Mouse (Mus musculus): Measurements from ENCODE around the gene Inpp5a. TPM values are rescaled to one million over a fixed set of nuclear protein-coding genes. Genes with fewer than 3 reads are reported as not detected.

The Inpp5a gene
- total RNA-seq, 1 experiment = 11.5 TPM

DNA sequence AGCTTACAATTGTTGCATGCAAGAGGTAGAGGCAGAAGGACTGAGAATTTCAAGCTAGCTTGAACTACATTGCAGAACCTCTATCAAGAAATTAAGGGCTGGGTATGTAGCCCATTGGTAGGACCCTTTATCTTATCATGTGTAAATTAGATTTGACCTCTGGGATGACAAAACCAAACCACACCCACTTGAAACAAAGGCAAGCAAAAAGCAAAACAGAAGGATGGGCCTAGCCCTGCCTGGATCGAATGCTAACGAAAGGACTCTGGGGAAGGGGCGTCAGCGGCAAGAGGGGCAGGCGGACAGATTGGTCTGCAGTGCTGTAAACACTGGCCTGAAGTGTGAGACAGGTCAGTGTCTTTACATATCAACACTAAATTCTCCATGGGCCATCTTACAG lies 202.4 kb downstream of the Inpp5a start:
- no peak for TF ChIP-seq ZC3H11A (IDR thresholded peaks at IDR 0.05; ENCODE audit: borderline replicate concordance, low read depth, low read length)
- no peak for TF ChIP-seq HCFC1 (IDR thresholded peaks at IDR 0.05; ENCODE audit: borderline replicate concordance, insufficient read depth, low read length)
- TF ChIP-seq MAFK (IDR thresholded peaks at IDR 0.05; ENCODE audit: insufficient read depth, low read depth, low read length) = no peak
- TF ChIP-seq CHD2 (IDR thresholded peaks at IDR 0.05; ENCODE audit: low read depth, low read length) = no peak
- TF ChIP-seq ZNF384 (IDR thresholded peaks at IDR 0.05; ENCODE audit: low read depth, low read length) = no peak
- in situ Hi-C loops (cut with MboI; ENCODE audit: low sequenced_read_pairs in 2 of 2, unreplicated experiment in 2 of 2) = no loop called here
- Histone ChIP-seq H3K9ac (ENCODE audit: insufficient read depth, low read depth, low read length, poor library complexity, severe bottlenecking) (no peak overlapping the region), H3K36me3 (ENCODE audit: control insufficient read depth, insufficient read depth, low read length, poor library complexity, severe bottlenecking) (no peaks in the 10 kb centered on the region), H3K4me1 (ENCODE audit: control insufficient read depth in 2 of 2, insufficient read depth in 2 of 2, low read length in 2 of 2, poor library complexity in 1 of 2) (peaks cover 7 to 16% of the 10 kb centered on the region in 2 experiments; a peak in 3 of 4 replicates), H3K4me3 (ENCODE audit: insufficient read depth in 1 of 2, low read depth in 1 of 2, low read length in 2 of 2, poor library complexity in 1 of 2, severe bottlenecking in 1 of 2) (no peak overlapping the region), H3K9me3 (ENCODE audit: control insufficient read depth, insufficient read depth, low read depth, low read length) (no peaks in the 10 kb centered on the region), H3K27ac (ENCODE audit: insufficient read depth, low read depth, low read length, poor library complexity, severe bottlenecking) (no peak overlapping the region)
- DNase-seq (ENCODE audit: low read depth, low spot score) = no peak

DNA sequence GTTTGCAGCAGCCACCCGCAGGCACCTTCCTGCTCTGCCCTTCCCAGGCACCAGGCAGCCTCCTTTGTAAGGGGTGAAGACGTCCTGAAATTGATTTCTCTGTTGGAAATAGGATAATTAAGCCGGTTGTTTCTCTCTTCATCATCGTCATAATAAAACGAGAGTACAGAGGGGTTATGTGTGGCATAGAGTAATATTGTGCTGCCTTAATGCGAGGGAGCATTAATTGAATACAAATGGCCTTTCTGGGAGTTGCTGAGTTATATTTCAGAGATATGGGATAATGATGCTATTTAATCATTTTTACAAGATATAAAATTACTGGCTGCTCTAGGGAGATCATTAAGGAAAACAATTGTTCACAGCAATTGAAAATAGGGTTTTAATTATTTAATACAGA lies 206.4 kb downstream of the Inpp5a start:
- DNase-seq (ENCODE audit: low read depth, low spot score) = no peak
- in situ Hi-C loops (cut with MboI; ENCODE audit: low sequenced_read_pairs in 2 of 2, unreplicated experiment in 2 of 2) = no loop called here
- Histone ChIP-seq H3K9ac (ENCODE audit: insufficient read depth, low read depth, low read length, poor library complexity, severe bottlenecking) (no peak overlapping the region), H3K36me3 (ENCODE audit: control insufficient read depth, insufficient read depth, low read length, poor library complexity, severe bottlenecking) (no peaks in the 10 kb centered on the region), H3K9me3 (ENCODE audit: control insufficient read depth, insufficient read depth, low read depth, low read length) (no peaks in the 10 kb centered on the region), H3K4me1 (ENCODE audit: control insufficient read depth in 2 of 2, insufficient read depth in 2 of 2, low read length in 2 of 2, poor library complexity in 1 of 2) (peaks cover 7 to 20% of the 10 kb centered on the region in 2 experiments; a peak in 3 of 4 replicates), H3K4me3 (ENCODE audit: insufficient read depth in 1 of 2, low read depth in 1 of 2, low read length in 2 of 2, poor library complexity in 1 of 2, severe bottlenecking in 1 of 2) (no peak overlapping the region), H3K27ac (ENCODE audit: insufficient read depth, low read depth, low read length, poor library complexity, severe bottlenecking) (no peak overlapping the region)
- TF ChIP-seq MAFK (IDR thresholded peaks at IDR 0.05; ENCODE audit: insufficient read depth, low read depth, low read length) = no peak
- TF ChIP-seq ZC3H11A (IDR thresholded peaks at IDR 0.05; ENCODE audit: borderline replicate concordance, low read depth, low read length) = no peak
- no peak for TF ChIP-seq ZNF384 (IDR thresholded peaks at IDR 0.05; ENCODE audit: low read depth, low read length)
- no peak for TF ChIP-seq CHD2 (IDR thresholded peaks at IDR 0.05; ENCODE audit: low read depth, low read length)
- no peak for TF ChIP-seq HCFC1 (IDR thresholded peaks at IDR 0.05; ENCODE audit: borderline replicate concordance, insufficient read depth, low read length)

DNA sequence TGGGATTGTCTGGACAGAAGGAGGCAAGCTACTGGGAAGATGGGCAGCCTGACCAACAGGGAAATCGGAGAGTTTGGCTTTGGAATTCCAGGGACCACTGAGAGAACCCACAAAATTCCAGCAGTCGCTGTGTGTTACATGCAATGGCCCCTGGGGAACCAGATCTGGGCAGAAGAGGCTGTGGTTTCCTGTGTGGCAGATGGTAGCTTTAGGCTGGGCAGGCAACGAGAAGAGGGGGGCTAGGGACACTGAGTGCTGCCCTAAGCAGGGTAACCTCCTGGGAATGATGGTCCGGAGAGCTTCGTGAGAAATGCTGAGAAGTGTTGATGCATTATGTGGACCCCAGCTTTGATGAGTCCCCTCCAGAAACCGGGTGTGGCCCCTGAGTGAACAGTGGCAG lies 207.0 kb downstream of the Inpp5a start:
- Histone ChIP-seq H3K9me3 (ENCODE audit: control insufficient read depth, insufficient read depth, low read depth, low read length) (no peaks in the 10 kb centered on the region), H3K4me3 (ENCODE audit: insufficient read depth in 1 of 2, low read depth in 1 of 2, low read length in 2 of 2, poor library complexity in 1 of 2, severe bottlenecking in 1 of 2) (no peak overlapping the region), H3K9ac (ENCODE audit: insufficient read depth, low read depth, low read length, poor library complexity, severe bottlenecking) (no peak overlapping the region), H3K27ac (ENCODE audit: insufficient read depth, low read depth, low read length, poor library complexity, severe bottlenecking) (no peak overlapping the region), H3K4me1 (ENCODE audit: control insufficient read depth in 2 of 2, insufficient read depth in 2 of 2, low read length in 2 of 2, poor library complexity in 1 of 2) (peaks cover 7 to 16% of the 10 kb centered on the region in 2 experiments; a peak in 3 of 4 replicates), H3K36me3 (ENCODE audit: control insufficient read depth, insufficient read depth, low read length, poor library complexity, severe bottlenecking) (no peaks in the 10 kb centered on the region)
- no peak for DNase-seq (ENCODE audit: low read depth, low spot score)
- TF ChIP-seq ZNF384 (IDR thresholded peaks at IDR 0.05; ENCODE audit: low read depth, low read length) (no peak), ZC3H11A (IDR thresholded peaks at IDR 0.05; ENCODE audit: borderline replicate concordance, low read depth, low read length) (no peak)
- in situ Hi-C loops (cut with MboI; ENCODE audit: low sequenced_read_pairs in 2 of 2, unreplicated experiment in 2 of 2) = no loop called here

DNA sequence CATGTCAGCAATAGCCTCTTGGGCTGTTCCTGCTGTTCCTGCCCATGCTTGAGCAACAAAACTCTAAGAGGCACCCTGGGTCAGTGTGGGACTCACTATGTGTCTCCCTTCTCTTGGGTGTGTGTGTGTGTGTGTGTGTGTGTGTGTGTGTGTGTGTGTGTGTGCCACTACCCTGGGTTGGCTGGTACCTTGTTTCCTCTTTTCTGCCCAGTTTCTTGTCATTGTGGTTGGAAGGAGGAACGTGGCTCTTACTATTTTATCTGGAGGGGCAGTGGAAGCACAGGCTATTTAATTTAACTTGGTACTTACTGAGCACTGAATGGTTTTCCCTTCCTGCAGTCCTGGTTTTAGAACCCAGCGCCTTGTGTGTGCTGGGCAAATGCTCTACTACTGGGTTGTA lies 221.4 kb downstream of the Inpp5a start:
- in situ Hi-C loops (cut with MboI; ENCODE audit: low sequenced_read_pairs in 2 of 2, unreplicated experiment in 2 of 2) = no loop called here
- Histone ChIP-seq H3K9ac (ENCODE audit: insufficient read depth, low read depth, low read length, poor library complexity, severe bottlenecking) (no peak overlapping the region), H3K9me3 (ENCODE audit: control insufficient read depth, insufficient read depth, low read depth, low read length) (no peaks in the 10 kb centered on the region), H3K36me3 (ENCODE audit: control insufficient read depth, insufficient read depth, low read length, poor library complexity, severe bottlenecking) (no peaks in the 10 kb centered on the region), H3K4me1 (ENCODE audit: control insufficient read depth in 2 of 2, insufficient read depth in 2 of 2, low read length in 2 of 2, poor library complexity in 1 of 2) (no peaks in the 10 kb centered on the region; a peak in 1 of 4 replicates), H3K4me3 (ENCODE audit: insufficient read depth in 1 of 2, low read depth in 1 of 2, low read length in 2 of 2, poor library complexity in 1 of 2, severe bottlenecking in 1 of 2) (no peak overlapping the region), H3K27ac (ENCODE audit: insufficient read depth, low read depth, low read length, poor library complexity, severe bottlenecking) (no peak overlapping the region)
- no peak for DNase-seq (ENCODE audit: low read depth, low spot score)
- TF ChIP-seq CHD2 (IDR thresholded peaks at IDR 0.05; ENCODE audit: low read depth, low read length) (no peak), ZNF384 (IDR thresholded peaks at IDR 0.05; ENCODE audit: low read depth, low read length) (no peak), HCFC1 (IDR thresholded peaks at IDR 0.05; ENCODE audit: borderline replicate concordance, insufficient read depth, low read length) (no peak)

All from ES-E14 (cell line).